Mouse (Mus musculus) adrenal gland, postnatal 25 days (tissue): ENCODE data around the gene Sh2d4b. TPM values are rescaled to one million over a fixed set of nuclear protein-coding genes. Genes with fewer than 3 reads are reported as not detected.

Experiments
- DNase-seq: peaks from one replicate; pipeline ENCODE4 v3.0.0; 2021; ENCODE audit warnings: mixed read lengths
- total RNA-seq: library from RNA; stranded (reverse); gene quantifications from 2 replicates; pipeline ENCODE4 v1.2.3, GENCODE M21; 2021

Gene Sh2d4b
- total RNA-seq, 1 experiment from 2014 or later = 1.5 TPM

DNA sequence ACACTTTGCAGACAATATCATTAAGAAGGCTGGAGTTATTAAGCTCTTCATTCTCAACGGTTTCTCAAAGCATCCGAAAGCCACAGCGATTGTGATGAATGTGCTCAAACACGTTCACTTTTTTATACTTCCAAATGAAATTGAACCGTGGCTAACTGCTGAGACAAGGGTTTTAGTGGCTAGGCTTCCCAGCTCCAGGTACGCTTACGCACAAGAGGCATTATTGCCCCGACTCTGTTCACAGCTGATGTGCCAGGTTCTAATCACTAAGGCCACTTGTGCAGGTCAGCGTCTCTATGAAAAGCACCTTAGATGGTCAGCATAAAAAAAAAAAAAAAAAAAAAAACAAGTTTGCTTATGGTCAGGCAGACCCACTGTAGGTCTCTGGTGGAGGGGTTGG is 62.6 kb downstream of the Sh2d4b start:
- no peak for DNase-seq

DNA sequence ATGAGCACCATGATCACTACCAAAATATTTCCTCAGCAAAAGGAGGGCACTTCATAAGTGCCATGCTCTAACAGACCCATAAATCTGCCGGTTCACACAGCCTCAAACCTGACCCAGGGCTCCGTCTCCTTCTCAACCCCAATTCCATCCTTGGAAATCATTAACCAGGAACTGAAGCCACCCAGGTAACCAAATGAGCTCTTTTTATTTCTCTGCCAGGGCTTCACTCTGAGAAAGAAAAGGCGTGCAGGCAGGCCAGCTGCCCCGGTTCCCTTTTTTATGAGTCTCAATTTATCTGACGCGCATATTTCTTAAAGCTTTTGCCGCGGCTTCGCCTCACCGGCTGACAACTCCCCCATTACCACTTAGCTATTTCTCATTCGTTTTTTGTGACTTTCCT is 63.0 kb downstream of the Sh2d4b start:
- no peak for DNase-seq

DNA sequence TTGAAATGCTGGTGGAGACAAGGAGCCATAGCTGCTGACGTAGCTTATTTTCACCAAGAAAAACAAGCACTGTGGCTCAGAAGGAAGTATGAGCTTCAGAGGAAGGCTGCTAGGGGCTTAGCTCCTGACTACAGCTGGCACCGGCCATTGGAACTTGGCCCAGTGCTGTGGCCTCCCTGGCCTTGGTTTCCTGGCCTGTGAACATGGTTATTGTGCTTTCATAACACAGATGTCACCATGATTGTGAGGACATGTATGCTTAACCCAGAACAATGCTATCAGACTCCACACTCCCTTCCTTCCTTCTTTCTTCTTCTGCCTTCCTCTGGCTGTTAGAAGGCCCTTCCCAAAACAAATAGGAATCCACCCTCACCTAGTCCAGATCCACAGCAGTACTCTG is 75.0 kb downstream of the Sh2d4b start:
- DNase-seq = peak; percentile 70

DNA sequence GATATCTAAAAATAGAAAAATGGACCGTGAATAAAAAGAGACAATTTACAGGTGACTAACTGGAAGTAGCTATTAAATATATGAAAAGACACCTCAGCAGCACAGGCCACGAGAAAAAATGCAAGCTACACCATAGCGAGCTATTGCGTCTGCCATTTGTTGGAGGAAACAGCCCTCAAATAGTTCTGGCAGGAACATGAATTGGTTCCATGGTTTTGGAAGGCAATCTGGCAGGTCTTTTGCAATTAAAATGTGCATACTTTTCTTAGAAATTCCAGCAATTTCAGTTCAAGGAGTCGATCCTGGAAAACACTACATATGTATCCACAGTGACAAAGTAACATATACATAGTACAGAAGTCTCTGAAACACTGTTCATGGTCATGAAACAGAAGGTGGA is 76.4 kb downstream of the Sh2d4b start:
- no peak for DNase-seq

DNA sequence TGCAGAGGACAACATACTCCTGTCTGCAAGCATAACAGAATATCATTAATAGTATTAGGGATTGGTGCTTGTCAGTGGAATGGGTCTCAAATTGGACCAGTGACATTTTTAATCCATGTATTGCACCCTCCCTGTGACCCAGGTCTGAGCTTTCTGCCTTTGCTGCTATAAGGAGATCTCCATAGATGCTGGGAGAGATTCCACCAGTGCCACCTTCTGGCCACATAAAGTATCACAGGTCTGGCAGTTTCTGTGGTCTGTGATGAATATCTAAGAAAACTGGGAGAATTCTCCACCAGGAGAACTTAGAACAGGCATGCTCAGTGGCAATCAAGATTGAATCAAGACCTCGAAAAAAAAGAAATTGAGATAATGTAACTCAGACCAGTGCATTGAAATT is 101.5 kb downstream of the Sh2d4b start:
- DNase-seq = peak; percentile 49

DNA sequence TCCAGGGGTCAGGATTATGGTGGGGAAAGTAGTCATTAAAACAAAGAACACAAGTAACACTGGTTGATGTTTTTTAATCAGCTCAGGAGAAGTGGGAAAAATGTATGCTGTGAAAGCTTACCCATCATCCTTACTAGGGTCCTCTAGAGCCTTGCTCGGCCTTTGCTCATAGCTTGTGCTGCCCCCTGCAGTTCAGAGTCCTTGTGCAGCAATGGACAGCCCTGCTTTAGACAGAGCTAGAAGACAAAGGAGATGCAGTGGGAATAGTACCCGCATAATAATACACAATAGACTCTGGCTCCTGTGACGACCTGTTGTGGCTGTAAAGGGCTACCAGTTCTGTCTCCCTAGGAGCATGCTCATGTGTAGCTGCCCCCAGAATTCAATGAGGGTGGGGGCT is 104.0 kb downstream of the Sh2d4b start:
- peak; percentile 66 for DNase-seq

DNA sequence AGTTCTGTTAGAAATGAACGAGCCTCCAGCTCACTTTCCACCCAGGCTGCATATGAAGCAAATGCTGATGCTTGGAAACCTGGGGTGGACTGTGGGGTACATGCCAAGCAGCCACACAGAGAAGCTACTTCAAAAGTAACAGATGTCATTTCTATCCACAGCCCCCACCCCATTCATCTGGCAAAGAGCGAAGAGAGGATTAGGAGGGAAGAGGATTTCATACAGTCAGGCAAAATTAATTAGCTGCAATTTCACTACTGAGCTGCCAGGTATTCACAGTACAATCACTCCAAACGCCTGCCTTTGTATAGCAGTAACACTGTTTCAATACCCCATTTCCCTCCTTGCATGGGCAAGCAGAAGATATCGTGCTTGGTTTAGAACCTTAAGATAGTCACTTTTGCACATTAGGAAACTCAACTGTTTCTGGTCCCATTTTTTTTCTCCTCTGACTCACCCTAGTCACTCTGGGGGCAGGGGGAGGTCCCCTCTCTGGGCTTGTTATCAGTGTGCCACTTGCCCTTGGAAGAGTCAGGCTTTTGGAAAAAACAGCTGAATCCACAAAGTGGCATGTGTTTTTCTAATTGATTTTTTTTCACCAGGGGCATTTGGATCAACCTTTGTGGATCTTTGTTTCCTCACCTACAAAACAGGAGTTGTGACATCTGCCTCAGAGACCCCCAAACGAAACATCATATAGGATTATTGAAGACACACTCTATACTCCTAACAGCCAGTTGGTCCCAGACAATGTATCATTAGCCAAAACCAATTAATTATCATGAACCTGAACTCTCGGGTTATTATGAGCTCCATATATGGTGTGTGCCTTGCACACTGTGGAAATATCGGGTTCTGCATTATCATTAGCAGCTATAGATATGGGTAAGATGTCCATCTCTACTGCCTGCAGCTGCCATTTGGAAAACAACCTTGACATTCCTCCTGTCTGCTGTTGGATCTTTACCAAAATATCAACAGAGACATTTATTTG is 123.7 kb downstream of the Sh2d4b start:
- peak; percentile 10 for DNase-seq

Other genes starting within 250 kb of the Sh2d4b start
- 24.7 and 31.1 TPM in 2 replicates for gene Tspan14, start 73.5 kb upstream of the Sh2d4b start, total RNA-seq
- gene Fam213a, start 120.5 kb upstream of the Sh2d4b start, total RNA-seq = 58.3 and 81.5 TPM in 2 replicates
- gene Dydc2, start 175.9 kb upstream of the Sh2d4b start, total RNA-seq = 0.94 TPM in 1 of 2 replicates, not detected in the other
- gene Dydc1, start 179.6 kb upstream of the Sh2d4b start, total RNA-seq = not detected in 2 replicates
- gene Mat1a, start 211.8 kb upstream of the Sh2d4b start, total RNA-seq = 14.0 TPM in 1 of 2 replicates, not detected in the other
- gene Sftpa1, start 238.5 kb upstream of the Sh2d4b start, total RNA-seq = 0.79 TPM in 1 of 2 replicates, not detected in the other